Mouse (Mus musculus): ENCODE measurements around the gene Limk2.

Limk2 gene

GRCm38 (mm10) chr11:3331756-3332642, 77.0 kb downstream of the Limk2 start:
- peak; percentile 90 for DNase-seq

GRCm38 (mm10) chr11:3330991-3331750, 77.8 kb downstream of the Limk2 start:
- DNase-seq = no peak

- DNase-seq = peak; percentile 87
Measured at GRCm38 (mm10) chr11:3330566-3330965, 78.4 kb downstream of the Limk2 start.

GRCm38 (mm10) chr11:3329891-3330451, 79.0 kb downstream of the Limk2 start, which contains the start of gene Pik3ip1:
Gene Pik3ip1 (plus strand): TSS chr11:3330401.
- no peak for DNase-seq

- DNase-seq = no peak
Measured at GRCm38 (mm10) chr11:3328806-3329775, 79.9 kb downstream of the Limk2 start.

- DNase-seq = no peak
Measured at GRCm38 (mm10) chr11:3328271-3328670, 80.7 kb downstream of the Limk2 start.

- no peak for DNase-seq
Measured at GRCm38 (mm10) chr11:3318286-3318685, 90.7 kb downstream of the Limk2 start.

GRCm38 (mm10) chr11:3314148-3314547, 94.8 kb downstream of the Limk2 start:
- DNase-seq = peak; percentile 84

- DNase-seq = no peak
Measured at GRCm38 (mm10) chr11:3313294-3313693, 95.7 kb downstream of the Limk2 start.

GRCm38 (mm10) chr11:3311586-3312347, 97.2 kb downstream of the Limk2 start:
- DNase-seq = no peak

- no peak for DNase-seq
Measured at GRCm38 (mm10) chr11:3310789-3311585, 98.0 kb downstream of the Limk2 start.

- no peak for DNase-seq
Measured at GRCm38 (mm10) chr11:3309884-3310283, 99.1 kb downstream of the Limk2 start.

GRCm38 (mm10) chr11:3307875-3308274, 101.1 kb downstream of the Limk2 start:
- DNase-seq = no peak

GRCm38 (mm10) chr11:3305821-3306220, 103.2 kb downstream of the Limk2 start:
- no peak for DNase-seq

- DNase-seq = peak; percentile 47
Measured at GRCm38 (mm10) chr11:3302792-3303191, 106.2 kb downstream of the Limk2 start.

- DNase-seq = no peak
Measured at GRCm38 (mm10) chr11:3302385-3302784, 106.6 kb downstream of the Limk2 start.

GRCm38 (mm10) chr11:3301075-3301474, 107.9 kb downstream of the Limk2 start:
- no peak for DNase-seq

GRCm38 (mm10) chr11:3298813-3299185, 110.2 kb downstream of the Limk2 start:
- DNase-seq = no peak

GRCm38 (mm10) chr11:3297871-3298812, 110.8 kb downstream of the Limk2 start:
- no peak for DNase-seq
